Mouse (Mus musculus) thymus, postnatal 36 days (tissue): ENCODE data around the gene Caprin2.

Source experiments
- DNase-seq, 2 experiments: peaks; one replicate each; pipeline ENCODE4 v3.0.0; 2022; ENCODE audit warnings: mixed read lengths in 2 of 2

The Caprin2 gene

DNA sequence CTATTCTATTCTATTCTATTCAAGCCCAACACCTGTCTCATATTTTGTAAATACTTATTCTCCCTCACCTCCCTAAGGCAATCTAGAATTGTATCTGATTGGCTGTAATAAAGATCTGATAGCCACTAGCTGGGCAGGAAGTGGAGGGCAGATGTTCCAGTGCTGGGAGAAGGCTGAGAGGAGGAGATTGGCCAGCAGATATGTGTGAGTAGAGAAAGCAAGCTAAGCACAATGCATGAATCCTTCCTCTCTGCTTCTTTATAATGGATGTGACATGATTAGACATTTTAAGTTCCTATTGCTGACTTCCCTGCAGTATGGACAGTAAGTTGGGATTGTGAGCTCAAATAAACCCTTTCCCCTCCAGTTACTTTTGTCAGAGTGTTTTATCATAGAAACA lies 57.6 kb downstream of the Caprin2 start:
- DNase-seq = no peak

- DNase-seq = no peak
Observed at GRCm38 (mm10) chr6:148831728-148832121, 64.3 kb downstream of the Caprin2 start.

GRCm38 (mm10) chr6:148830748-148831727 lies 65.0 kb downstream of the Caprin2 start, which contains the start of gene Ipo8:
Gene Ipo8 (minus strand): TSS chr6:148831467.
- DNase-seq = peak; percentile 82 to 89

DNA sequence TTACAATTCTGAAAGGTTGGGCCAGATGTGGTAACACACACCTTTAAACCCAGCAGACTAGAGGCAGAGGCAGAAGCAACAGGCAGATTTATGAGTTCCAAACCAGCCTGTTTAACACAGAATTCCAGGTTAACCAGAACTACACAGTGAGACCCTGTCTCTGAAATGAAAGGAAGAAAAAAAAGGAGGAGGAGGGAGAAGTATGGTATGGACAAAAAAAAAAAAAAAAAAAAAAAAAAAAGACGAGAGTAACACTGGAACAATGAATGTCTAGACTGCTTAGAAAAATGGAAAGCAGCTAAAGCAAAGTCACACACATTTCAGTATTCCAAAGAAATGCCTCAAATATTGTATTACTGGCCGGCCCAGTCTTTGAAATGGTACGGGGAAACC lies 65.7 kb downstream of the Caprin2 start:
- DNase-seq = no peak

DNA sequence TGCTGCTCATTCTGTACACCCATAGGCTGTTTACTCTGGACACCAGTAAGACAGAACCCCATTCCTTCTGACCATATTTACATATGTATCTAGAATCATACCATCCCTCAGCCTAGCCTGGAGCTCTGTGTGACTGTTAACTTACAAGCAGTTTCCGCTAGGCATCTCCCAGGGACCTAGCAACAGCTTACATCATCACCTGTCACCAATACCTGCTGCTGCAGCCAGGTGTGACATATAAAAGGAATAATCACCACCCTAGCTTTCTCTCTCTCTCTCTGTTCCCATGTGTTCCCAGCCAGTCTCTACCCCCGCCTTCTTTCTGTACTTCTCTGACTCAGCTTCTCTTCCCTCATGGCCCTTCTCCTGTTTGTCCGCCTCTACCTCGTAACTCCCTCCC lies 69.9 kb downstream of the Caprin2 start:
- no peak for DNase-seq

- no peak for DNase-seq
Observed at GRCm38 (mm10) chr6:148818624-148819343, 77.3 kb downstream of the Caprin2 start.

- no peak for DNase-seq
Observed at GRCm38 (mm10) chr6:148816751-148817150, 79.3 kb downstream of the Caprin2 start.

DNA sequence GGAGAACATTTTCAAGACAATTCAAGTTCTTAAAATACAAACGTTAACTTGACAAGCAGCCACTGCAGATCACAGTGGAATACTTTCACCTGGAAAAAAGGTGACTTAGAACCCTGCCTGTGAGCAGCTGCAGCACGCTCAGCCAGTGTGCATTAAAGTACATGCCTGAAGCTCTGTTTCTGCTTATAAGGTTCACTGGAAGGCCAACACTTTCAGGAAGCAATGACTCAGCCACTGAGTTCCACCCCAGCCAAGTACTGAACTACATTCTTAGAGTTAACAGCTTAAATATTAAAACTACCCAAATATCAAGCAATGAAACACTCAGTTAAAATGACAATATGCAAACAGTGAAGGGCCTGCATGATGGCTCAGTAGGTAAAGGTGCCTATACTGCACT lies 84.9 kb downstream of the Caprin2 start:
- no peak for DNase-seq

GRCm38 (mm10) chr6:148799773-148800172 lies 96.3 kb downstream of the Caprin2 start:
- DNase-seq = no peak

DNA sequence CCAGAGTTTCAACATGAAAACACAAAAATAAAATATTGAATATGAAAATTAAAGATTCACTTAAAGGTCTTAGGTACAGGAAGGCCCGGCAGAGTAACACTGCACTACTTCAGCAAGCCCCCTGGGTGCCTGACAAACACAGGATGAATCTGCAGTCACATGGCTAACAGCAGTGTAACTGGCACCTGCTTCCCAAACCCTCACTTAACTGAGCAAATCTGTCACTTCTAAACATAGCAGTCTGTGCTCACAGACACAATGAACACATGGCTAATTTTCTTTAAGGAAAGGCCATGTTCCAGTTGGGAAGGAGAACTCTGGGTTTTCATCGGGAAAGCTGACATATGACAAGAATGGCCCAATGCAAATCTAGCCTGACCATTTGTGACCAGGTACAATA lies 100.9 kb downstream of the Caprin2 start:
- no peak for DNase-seq
